Mouse (Mus musculus): ENCODE measurements around the gene Zfp512b. TPM values are rescaled to one million over a fixed set of nuclear protein-coding genes. Genes with fewer than 3 reads are reported as not detected.
A peak's percentile ranks its signal among the peaks of the same experiment; 100 is the strongest.

Gene Zfp512b
- total and polyA plus RNA-seq, 3 experiments, result 11.0 to 26.8 (median 16.6) TPM

- in situ Hi-C loops (cut with MboI; ENCODE audit: low pct_ligation_motif_present, low pct_unique_long_range_greater_than_20kb, low sequenced_read_pairs) (no loop called here), dilution Hi-C loops (cut with MboI; ENCODE audit: extremely low pct_ligation_motif_present, extremely low pct_unique_long_range_greater_than_20kb, low sequenced_read_pairs) (no loop called here)
- Histone ChIP-seq H3K36me3 (replicated peaks in 1 of 2; ENCODE audit: control insufficient read depth in 1 of 2, insufficient read depth in 1 of 2, low read length in 1 of 2) (peaks cover 0 to 9% of the 10 kb centered on the region in 2 experiments), H3K9me3 (replicated peaks; ENCODE audit: low read length) (no peaks in the 10 kb centered on the region), H3K79me2 (replicated peaks; ENCODE audit: control insufficient read depth, extremely low read depth, insufficient read depth, poor library complexity, severe bottlenecking) (peaks cover 17% of the 10 kb centered on the region), H3K4me3 (replicated peaks in 1 of 3; ENCODE audit: low read depth in 2 of 3, low read length in 2 of 3, poor library complexity in 1 of 3) (peak overlapping the region; percentile 57 to 96 (median 80)), H3K9ac (ENCODE audit: insufficient read depth, low read depth) (peak overlapping the region; percentile 91), H3K4me2 (ENCODE audit: insufficient read depth, low read depth, poor library complexity, severe bottlenecking) (peak overlapping the region; percentile 95), H3K4me1 (ENCODE audit: control insufficient read depth in 1 of 2, insufficient read depth in 2 of 2) (peaks cover 7 to 35% of the 10 kb centered on the region in 2 experiments; a peak in 3 of 4 replicates), H3K27ac (ENCODE audit: insufficient read depth, low read depth) (peak overlapping the region; percentile 49), H3K27me3 (replicated peaks) (peaks cover 18% of the 10 kb centered on the region)
- TF ChIP-seq IRF4 (IDR thresholded peaks at IDR 0.05; ENCODE audit: low read depth, low read length) (peak; percentile 35; the same call in 1 of the 2 replicates), MYC (IDR thresholded peaks at IDR 0.05; ENCODE audit: low read depth, low read length) (peak; percentile 60; the same call in 1 of the 2 replicates), RCOR1 (conservative IDR thresholded peaks at IDR 0.05; ENCODE audit: low read depth, low read length) (no peak), KAT2A (IDR thresholded peaks at IDR 0.05; ENCODE audit: insufficient replicate concordance, low read length) (peak; percentile 81; the same call in 1 of the 2 replicates), SIN3A (IDR thresholded peaks at IDR 0.05; ENCODE audit: low read length) (peak; percentile 81), CHD2 (IDR thresholded peaks at IDR 0.05; ENCODE audit: low read length) (peak; percentile 73; the same call in 1 of the 2 replicates), ELF1 (IDR thresholded peaks at IDR 0.05; ENCODE audit: low read depth, low read length) (peak; percentile 95), BHLHE40 (IDR thresholded peaks at IDR 0.05; ENCODE audit: low read depth, low read length) (peak; percentile 80), ETS1 (conservative IDR thresholded peaks at IDR 0.05; ENCODE audit: low read depth, low read length) (peak; percentile 27; the same call in 1 of the 2 replicates), ZMIZ1 (IDR thresholded peaks at IDR 0.05; ENCODE audit: low read depth, low read length) (peak; percentile 69; the same call in 1 of the 2 replicates), POLR2A (IDR thresholded peaks at IDR 0.05; ENCODE audit: low read depth, low read length) (peak; percentile 80), MAZ (IDR thresholded peaks at IDR 0.05; ENCODE audit: low read depth, low read length) (0 out of 2 replicates have a peak, but pooled peaks have one; percentile 20), JUN (IDR thresholded peaks at IDR 0.05; ENCODE audit: insufficient read depth, low read depth, low read length) (no peak), NELFE (IDR thresholded peaks at IDR 0.05; ENCODE audit: low read depth, low read length) (peak; percentile 89), MEF2A (IDR thresholded peaks at IDR 0.05; ENCODE audit: borderline replicate concordance, low read depth, low read length) (peak; percentile 59), MAX (IDR thresholded peaks at IDR 0.05; ENCODE audit: low read length) (peak; percentile 83), E2F4 (IDR thresholded peaks at IDR 0.05; ENCODE audit: insufficient replicate concordance, low read depth, low read length) (no peak), USF1 (IDR thresholded peaks at IDR 0.05; ENCODE audit: low read depth, low read length) (no peak), MAFK (IDR thresholded peaks at IDR 0.05; ENCODE audit: insufficient replicate concordance, low read length) (no peak), PAX5 (IDR thresholded peaks at IDR 0.05; ENCODE audit: low read length) (no peak), EP300 (IDR thresholded peaks at IDR 0.05; ENCODE audit: low read length) (no peak), TCF12 (IDR thresholded peaks at IDR 0.05; ENCODE audit: low read depth, low read length) (peak; percentile 72), HCFC1 (IDR thresholded peaks at IDR 0.05; ENCODE audit: low read depth, low read length) (peak; percentile 93), TBP (conservative IDR thresholded peaks at IDR 0.05; ENCODE audit: low read depth, low read length) (peak; percentile 69), MXI1 (IDR thresholded peaks at IDR 0.05; ENCODE audit: low read depth, low read length) (peak; percentile 77), NRF1 (IDR thresholded peaks at IDR 0.05; ENCODE audit: low read depth, low read length) (peak; percentile 94), POLR2AphosphoS2 (IDR thresholded peaks at IDR 0.05; ENCODE audit: low read depth, low read length) (0 out of 2 replicates have a peak, but pooled peaks have one; percentile 44), GABPA (IDR thresholded peaks at IDR 0.05; ENCODE audit: insufficient replicate concordance, low read depth, low read length) (peak; percentile 22; the same call in 1 of the 2 replicates)
- DNase-seq (ENCODE audit: extremely low read depth), result peak; percentile 98
Observed at GRCm38 (mm10) chr2:181600828-181601750, 8.5 kb upstream of the Zfp512b start.

All from CH12.LX (cell line).